Mouse (Mus musculus) hindbrain, embryonic 14.5 days (tissue): ENCODE data around the gene Btf3l4. TPM values are rescaled to one million over a fixed set of nuclear protein-coding genes. Genes with fewer than 3 reads are reported as not detected.

Experiments used
- ATAC-seq: fragments of 200-750 bp; cut with Nextera tagmentation; 2 replicates; pipeline ENCODE4 v1.8.0; 2017; ENCODE audit warnings: moderate number of reproducible peaks, mild to moderate bottlenecking, moderate TSS enrichment, moderate library complexity; ENCODE audit not compliant: low FRiP score
- DNase-seq: peaks from one replicate; pipeline ENCODE4 v3.0.0-alpha.2; 2015; ENCODE audit warnings: low spot score
- H3K27ac ChIP-seq: fragments of 300-500 bp; sonication (generic); 2 replicates; pipeline ENCODE4 v1.5.1; 2014; ENCODE audit warnings: mild to moderate bottlenecking, moderate library complexity
- H3K27me3 ChIP-seq: fragments of 300-500 bp; sonication (generic); 2 replicates; pipeline ENCODE4 v1.6.1; 2014; ENCODE audit warnings: mild to moderate bottlenecking, low read length, mixed read lengths; ENCODE audit not compliant: control insufficient read depth, insufficient read depth
- H3K36me3 ChIP-seq: fragments of 300-500 bp; sonication (generic); replicated peaks from 2 replicates; pipeline ENCODE4 v1.6.1; 2014; ENCODE audit not compliant: control insufficient read depth, insufficient read depth
- H3K4me1 ChIP-seq: fragments of 300-500 bp; sonication (generic); replicated peaks from 2 replicates; pipeline ENCODE4 v1.6.1; 2014; ENCODE audit warnings: antibody characterized with exemption, low read length, mixed read lengths; ENCODE audit not compliant: control insufficient read depth, insufficient read depth
- H3K4me2 ChIP-seq: fragments of 300-500 bp; sonication (generic); replicated peaks from 2 replicates; pipeline ENCODE4 v1.6.1; 2014; ENCODE audit warnings: mild to moderate bottlenecking, moderate library complexity
- H3K4me3 ChIP-seq: fragments of 300-500 bp; sonication (generic); replicated peaks from 2 replicates; pipeline ENCODE4 v1.5.1; 2014; ENCODE audit warnings: mild to moderate bottlenecking, low read length
- H3K9ac ChIP-seq: fragments of 300-500 bp; sonication (generic); 2 replicates; pipeline ENCODE4 v1.6.1; 2014
- H3K9me3 ChIP-seq: fragments of 300-500 bp; sonication (generic); 2 replicates; pipeline ENCODE4 v1.6.1; 2016; ENCODE audit warnings: low read length; ENCODE audit not compliant: control insufficient read depth
- WGBS: fragments of 180-500 bp; shearing (Covaris S2); extraction: QIAGEN DNeasy Blood & Tissue Kit; methylation state at CpG from one replicate; pipeline ENCODE4 v1.1.7; 2014; 5-methylcytosine and 5-hydroxymethylcytosine counted together
- polyA plus RNA-seq: library from polyadenylated mRNA; unstranded; fragments of >200 nt; fragmentation: Nextera tagmentation; extraction: Ambion mirVana; gene quantifications from 2 replicates; pipeline ENCODE4 v1.2.1, GENCODE M21; 2014

The Btf3l4 gene
- polyA plus RNA-seq, 1 experiment from 2014 or later: 191 TPM

- H3K4me1 ChIP-seq: peaks cover 17% of the 10 kb centered on the region
- H3K27ac ChIP-seq: no peak overlapping the region
- no peak overlapping the region for H3K9ac ChIP-seq
- ATAC-seq (no peak), DNase-seq (no peak)
- WGBS: 96% methylated on average over 5 of the region's 5 CpGs
- no peak overlapping the region for H3K4me3 ChIP-seq
- H3K9me3 ChIP-seq: no peaks in the 10 kb centered on the region
- H3K4me2 ChIP-seq: no peak overlapping the region
- peaks cover 9% of the 10 kb centered on the region; the same call in 1 of the 2 replicates for H3K36me3 ChIP-seq
- H3K27me3 ChIP-seq: no peaks in the 10 kb centered on the region
Observed at GRCm38 (mm10) chr4:108845824-108846569, 12.6 kb upstream of the Btf3l4 start.

GRCm38 (mm10) chr4:108843336-108843735 is 9.9 kb upstream of the Btf3l4 start:
- no peaks in the 10 kb centered on the region for H3K36me3 ChIP-seq

GRCm38 (mm10) chr4:108841920-108842578 is 8.6 kb upstream of the Btf3l4 start:
- no peak for DNase-seq
- WGBS: 94% methylated on average over 7 of the region's 7 CpGs

More at GRCm38 (mm10) chr4:108843336-108843735, 9.9 kb upstream of the Btf3l4 start:
- Histone ChIP-seq H3K9ac (no peak overlapping the region), H3K27me3 (no peaks in the 10 kb centered on the region), H3K27ac (no peak overlapping the region), H3K9me3 (no peaks in the 10 kb centered on the region), H3K4me1 (0 out of 2 replicates have a peak, but pooled peaks cover 5% of the 10 kb centered on the region), H3K4me2 (no peak overlapping the region), H3K4me3 (no peak overlapping the region)
- ATAC-seq (no peak), DNase-seq (no peak)

GRCm38 (mm10) chr4:108838031-108838430 is 4.6 kb upstream of the Btf3l4 start:
- H3K9ac ChIP-seq: no peak overlapping the region
- DNase-seq (no peak), ATAC-seq (no peak)
- H3K4me1 ChIP-seq: peaks cover 18% of the 10 kb centered on the region
- H3K4me3 ChIP-seq: no peak overlapping the region
- H3K36me3 ChIP-seq: no peaks in the 10 kb centered on the region
- H3K27ac ChIP-seq: no peak overlapping the region
- 92% methylated on average over 4 of the region's 4 CpGs for WGBS
- no peaks in the 10 kb centered on the region for H3K27me3 ChIP-seq
- H3K9me3 ChIP-seq: no peaks in the 10 kb centered on the region
- H3K4me2 ChIP-seq: no peak overlapping the region

More at GRCm38 (mm10) chr4:108841920-108842578, 8.6 kb upstream of the Btf3l4 start:
- Histone ChIP-seq H3K4me3 (no peak overlapping the region), H3K36me3 (no peaks in the 10 kb centered on the region), H3K27me3 (no peaks in the 10 kb centered on the region), H3K27ac (no peak overlapping the region), H3K9ac (no peak overlapping the region), H3K4me1 (0 out of 2 replicates have a peak, but pooled peaks cover 2% of the 10 kb centered on the region), H3K9me3 (no peaks in the 10 kb centered on the region), H3K4me2 (no peak overlapping the region)
- ATAC-seq: no peak

- Histone ChIP-seq H3K4me3 (peak overlapping the region; percentile 92), H3K4me2 (peak overlapping the region; percentile 89), H3K27ac (no peak overlapping the region; the same call in 1 of the 2 replicates), H3K36me3 (no peaks in the 10 kb centered on the region), H3K9ac (peak overlapping the region; percentile 98), H3K4me1 (peaks cover 37% of the 10 kb centered on the region), H3K27me3 (no peaks in the 10 kb centered on the region), H3K9me3 (no peaks in the 10 kb centered on the region)
- ATAC-seq: no peak
- DNase-seq: no peak
- WGBS: 64% methylated on average over 3 of the region's 3 CpGs
Observed at GRCm38 (mm10) chr4:108835496-108835895, 2.1 kb upstream of the Btf3l4 start.

- no peaks in the 10 kb centered on the region for H3K27me3 ChIP-seq
- DNase-seq (no peak), ATAC-seq (no peak)
- peak overlapping the region; percentile 95 for H3K27ac ChIP-seq
- peaks cover 37% of the 10 kb centered on the region for H3K4me1 ChIP-seq
- H3K4me3 ChIP-seq: peak overlapping the region; percentile 92
- H3K36me3 ChIP-seq: peaks cover 5% of the 10 kb centered on the region
- peak overlapping the region; percentile 98 for H3K9ac ChIP-seq
- H3K4me2 ChIP-seq: peak overlapping the region; percentile 89
- under 1% methylated on average over 15 of the region's 15 CpGs for WGBS
- no peaks in the 10 kb centered on the region for H3K9me3 ChIP-seq
Observed at GRCm38 (mm10) chr4:108834971-108835311, 1.5 kb upstream of the Btf3l4 start.

GRCm38 (mm10) chr4:108834115-108834970 is 929 bp upstream of the Btf3l4 start, which contains the start of gene Txndc12:
TSS of gene Txndc12 (plus strand) at chr4:108834601.
- Histone ChIP-seq H3K27ac (peak within 1 kb of the TSS; percentile 95), H3K9me3 (no peaks in the 10 kb centered on the region), H3K36me3 (peaks cover 11% of the 10 kb centered on the region), H3K4me1 (peaks cover 37% of the 10 kb centered on the region), H3K4me2 (peak within 1 kb of the TSS; percentile 89), H3K4me3 (peak within 1 kb of the TSS; percentile 92), H3K9ac (peak within 1 kb of the TSS; percentile 98), H3K27me3 (no peaks in the 10 kb centered on the region)
- DNase-seq (peak; percentile 92), ATAC-seq (peak; percentile 81)
- under 1% methylated on average over 34 of the region's 34 CpGs for WGBS

GRCm38 (mm10) chr4:108833828-108834114 is 357 bp upstream of the Btf3l4 start:
- Histone ChIP-seq H3K4me1 (peaks cover 37% of the 10 kb centered on the region), H3K9ac (peak overlapping the region; percentile 98), H3K4me3 (peak overlapping the region; percentile 92), H3K9me3 (no peaks in the 10 kb centered on the region), H3K36me3 (peaks cover 16% of the 10 kb centered on the region), H3K27me3 (no peaks in the 10 kb centered on the region), H3K27ac (peak overlapping the region; percentile 95), H3K4me2 (peak overlapping the region; percentile 89)
- 0% methylated on average over 6 of the region's 6 CpGs for WGBS
- ATAC-seq (no peak), DNase-seq (no peak)

GRCm38 (mm10) chr4:108830698-108831097 is 2.7 kb downstream of the Btf3l4 start:
- Histone ChIP-seq H3K9me3 (no peaks in the 10 kb centered on the region), H3K4me3 (no peak overlapping the region), H3K4me1 (peaks cover 24% of the 10 kb centered on the region), H3K27me3 (no peaks in the 10 kb centered on the region), H3K4me2 (peak overlapping the region; percentile 63), H3K27ac (no peak overlapping the region), H3K36me3 (peaks cover 44% of the 10 kb centered on the region), H3K9ac (0 out of 2 replicates have a peak overlapping the region, but pooled peaks have one; percentile 29)
- DNase-seq (no peak), ATAC-seq (no peak)
- 86% methylated on average over 1 of the region's 1 CpGs for WGBS
